Mouse (Mus musculus): ENCODE measurements at regions not wholly inside any gene's neighbourhood (a gene's known extent, or its start where the extent isn't known, plus 50 kb on each side); places are given as distances from the start of the nearest gene placed in this dataset.

DNA sequence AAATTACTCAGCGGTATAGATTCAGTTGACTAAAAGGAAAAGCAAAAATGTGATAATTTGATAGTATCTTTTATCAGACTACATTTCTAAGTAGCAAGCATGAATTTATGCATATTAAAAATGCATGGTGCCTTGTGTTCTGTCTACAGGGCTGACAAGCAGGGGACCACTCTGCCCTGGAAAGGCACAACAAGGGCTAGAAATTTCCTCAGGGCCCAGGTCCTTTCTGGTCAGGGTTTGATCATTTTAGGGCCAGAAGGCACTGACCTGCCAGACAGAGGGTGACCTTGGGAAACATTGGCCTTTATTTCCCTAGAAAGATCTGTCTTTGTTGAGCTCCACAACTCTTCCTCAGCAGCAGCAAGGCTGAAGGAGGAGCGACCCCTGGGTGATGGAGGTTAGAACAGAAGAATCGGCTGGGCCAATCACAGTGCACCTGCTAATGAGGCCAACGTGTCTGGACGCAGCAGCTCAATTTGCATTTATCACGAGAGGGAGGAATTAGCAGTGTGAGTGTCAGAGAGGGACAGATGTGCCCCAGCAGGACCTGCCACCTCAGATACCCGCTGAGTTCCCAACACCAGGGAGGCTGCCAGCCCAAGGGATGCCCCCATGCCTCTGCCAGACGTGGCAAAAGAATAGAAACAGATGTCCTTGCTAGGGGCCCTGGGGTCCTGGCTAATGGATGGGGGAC is 297.0 kb upstream of the Pou3f3 start:
- 0 out of 2 replicates have a peak overlapping the region, but pooled peaks have one; percentile 4 for H3K27ac ChIP-seq (replicated peaks)
- H3K27me3 ChIP-seq (ENCODE audit: low read depth, poor library complexity, severe bottlenecking) = no peaks in the 10 kb centered on the region
- no peak for DNase-seq (ENCODE audit: low spot score)
- no peaks in the 10 kb centered on the region for H3K9me3 ChIP-seq (replicated peaks)
- H3K4me3 ChIP-seq = no peak overlapping the region
- H3K4me1 ChIP-seq = peaks cover 7% of the 10 kb centered on the region
- H3K36me3 ChIP-seq = no peaks in the 10 kb centered on the region
- WGBS = 34% methylated on average over 8 of the region's 8 CpGs

DNA sequence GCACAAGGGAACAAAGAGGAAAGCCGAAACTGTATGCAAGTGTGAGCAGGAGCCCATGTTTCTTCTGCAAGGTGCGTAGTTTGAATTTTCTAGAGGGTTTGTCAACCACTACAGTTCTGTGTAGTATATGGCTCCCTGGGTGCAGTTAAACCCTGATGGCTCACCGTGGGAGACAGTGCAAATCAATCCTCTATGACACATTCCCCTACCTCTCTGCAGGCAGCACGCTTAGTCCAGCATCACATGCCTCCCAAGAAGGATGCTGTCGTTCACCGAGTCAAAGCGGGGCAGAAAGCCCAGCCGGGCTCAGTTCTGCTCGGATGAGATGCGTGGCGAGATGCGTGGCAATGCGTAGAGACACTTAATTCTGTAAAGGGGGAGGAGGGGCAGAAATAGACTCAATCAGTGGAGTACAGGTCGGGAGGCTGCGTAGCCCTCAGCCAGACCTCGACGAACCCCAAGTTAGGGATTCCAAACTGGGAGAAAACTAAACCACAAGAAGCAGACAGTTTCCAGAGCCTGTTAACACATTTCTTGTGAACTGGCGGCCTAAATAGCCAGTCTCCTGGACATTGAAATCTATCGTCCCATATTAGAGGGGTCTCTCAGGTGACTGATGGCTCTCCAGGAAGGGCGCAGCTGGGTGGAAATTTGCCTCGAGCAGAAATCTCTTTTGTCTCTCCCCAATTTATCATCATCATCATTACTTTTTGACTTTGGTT is 279.6 kb upstream of the Pou3f3 start:
- Histone ChIP-seq H3K27me3 (ENCODE audit: low read depth, poor library complexity, severe bottlenecking) (peaks cover 30% of the 10 kb centered on the region), H3K36me3 (no peaks in the 10 kb centered on the region), H3K27ac (replicated peaks) (no peak overlapping the region), H3K4me1 (peaks cover 13% of the 10 kb centered on the region; the same call in 1 of the 2 replicates), H3K4me3 (no peak overlapping the region), H3K9me3 (replicated peaks) (no peaks in the 10 kb centered on the region)
- 84% methylated on average over 21 of the region's 21 CpGs for WGBS
- DNase-seq (ENCODE audit: low spot score) = no peak

DNA sequence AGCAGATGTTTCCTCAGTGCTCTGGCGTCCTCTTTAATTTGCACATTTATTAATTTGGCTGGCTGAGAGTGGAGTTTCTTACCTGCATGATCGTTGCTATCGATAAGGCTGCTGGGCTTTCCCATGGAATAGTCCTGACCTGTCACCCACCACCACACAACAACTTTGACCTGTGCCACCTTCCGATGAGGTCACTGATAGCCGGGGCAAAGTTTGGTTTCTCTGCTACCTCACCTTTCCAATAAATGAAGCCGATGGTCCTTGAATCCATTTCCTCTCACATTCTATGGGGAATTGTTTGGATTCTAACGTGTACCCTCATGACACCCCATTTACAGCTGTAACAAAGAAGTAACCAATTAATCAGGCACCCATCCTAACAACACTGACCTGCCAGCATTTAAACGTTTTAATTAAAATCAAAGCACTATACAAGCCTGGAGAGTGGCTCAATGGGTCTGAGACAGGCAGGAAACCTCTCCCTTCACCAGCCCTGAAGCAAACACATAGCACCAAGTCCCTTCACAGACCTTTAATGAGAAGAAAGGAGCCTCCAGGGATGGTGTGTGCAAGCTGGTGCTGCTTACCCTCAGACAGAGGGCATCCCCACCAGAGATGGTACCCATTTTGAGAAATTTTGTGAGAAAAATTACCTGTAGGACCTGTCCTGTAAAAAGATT is 278.9 kb upstream of the Pou3f3 start:
- H3K27ac ChIP-seq (replicated peaks) = no peak overlapping the region
- WGBS = 84% methylated on average over 8 of the region's 8 CpGs
- no peaks in the 10 kb centered on the region for H3K9me3 ChIP-seq (replicated peaks)
- H3K4me1 ChIP-seq = peaks cover 13% of the 10 kb centered on the region; the same call in 1 of the 2 replicates
- H3K36me3 ChIP-seq = no peaks in the 10 kb centered on the region
- DNase-seq (ENCODE audit: low spot score) = no peak
- H3K27me3 ChIP-seq (ENCODE audit: low read depth, poor library complexity, severe bottlenecking) = peaks cover 30% of the 10 kb centered on the region
- no peak overlapping the region for H3K4me3 ChIP-seq

DNA sequence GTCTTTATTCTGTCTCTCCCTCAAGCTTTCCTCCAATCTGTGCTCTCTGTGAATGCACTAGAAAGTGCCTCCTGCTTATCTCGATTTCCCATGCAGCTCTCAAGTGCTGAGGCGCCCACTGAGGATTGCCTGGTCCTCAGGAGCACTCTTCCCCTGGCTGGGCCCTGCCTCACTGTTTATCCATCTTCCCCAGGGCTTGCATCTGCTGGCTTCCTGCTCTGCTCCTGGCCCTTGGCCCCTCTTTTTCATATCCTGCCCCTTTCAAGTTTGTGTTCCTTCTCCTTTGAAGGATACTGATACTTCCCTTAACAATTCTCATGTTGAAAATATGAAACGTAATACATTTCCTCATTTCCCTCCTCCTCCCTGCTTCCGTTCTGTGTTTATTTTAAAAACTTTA is 277.8 kb upstream of the Pou3f3 start:
- DNase-seq (ENCODE audit: low spot score) = no peak
- Histone ChIP-seq H3K9me3 (replicated peaks) (no peaks in the 10 kb centered on the region), H3K36me3 (no peaks in the 10 kb centered on the region), H3K27me3 (ENCODE audit: low read depth, poor library complexity, severe bottlenecking) (peaks cover 25% of the 10 kb centered on the region), H3K4me1 (peaks cover 13% of the 10 kb centered on the region; the same call in 1 of the 2 replicates), H3K4me3 (no peak overlapping the region), H3K27ac (replicated peaks) (0 out of 2 replicates have a peak overlapping the region, but pooled peaks have one; percentile 30)
- WGBS = 64% methylated on average over 4 of the region's 4 CpGs

DNA sequence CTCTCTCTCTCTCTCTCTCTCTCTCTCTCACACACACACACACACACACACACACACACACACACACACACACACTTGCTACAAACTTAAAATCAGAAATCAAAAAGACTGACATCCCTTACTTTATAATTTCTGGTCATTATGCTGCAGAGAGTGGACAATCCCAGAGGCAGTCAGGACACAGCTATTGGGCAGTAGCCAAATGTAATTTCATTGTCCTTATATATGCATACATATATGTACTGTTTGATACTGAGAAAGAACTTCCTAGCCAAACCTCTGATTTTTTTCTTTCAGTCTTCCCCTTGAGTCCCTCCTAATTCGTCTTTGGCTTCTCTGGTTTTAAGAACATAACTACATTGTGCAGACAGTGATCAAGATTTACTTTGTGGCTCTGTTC is 277.3 kb upstream of the Pou3f3 start:
- no peak for DNase-seq (ENCODE audit: low spot score)
- Histone ChIP-seq H3K9me3 (replicated peaks) (no peaks in the 10 kb centered on the region), H3K27me3 (ENCODE audit: low read depth, poor library complexity, severe bottlenecking) (peaks cover 22% of the 10 kb centered on the region), H3K4me1 (peaks cover 13% of the 10 kb centered on the region; the same call in 1 of the 2 replicates), H3K4me3 (no peak overlapping the region), H3K27ac (replicated peaks) (no peak overlapping the region), H3K36me3 (no peaks in the 10 kb centered on the region)
- 81% methylated on average over 1 of the region's 1 CpGs for WGBS

DNA sequence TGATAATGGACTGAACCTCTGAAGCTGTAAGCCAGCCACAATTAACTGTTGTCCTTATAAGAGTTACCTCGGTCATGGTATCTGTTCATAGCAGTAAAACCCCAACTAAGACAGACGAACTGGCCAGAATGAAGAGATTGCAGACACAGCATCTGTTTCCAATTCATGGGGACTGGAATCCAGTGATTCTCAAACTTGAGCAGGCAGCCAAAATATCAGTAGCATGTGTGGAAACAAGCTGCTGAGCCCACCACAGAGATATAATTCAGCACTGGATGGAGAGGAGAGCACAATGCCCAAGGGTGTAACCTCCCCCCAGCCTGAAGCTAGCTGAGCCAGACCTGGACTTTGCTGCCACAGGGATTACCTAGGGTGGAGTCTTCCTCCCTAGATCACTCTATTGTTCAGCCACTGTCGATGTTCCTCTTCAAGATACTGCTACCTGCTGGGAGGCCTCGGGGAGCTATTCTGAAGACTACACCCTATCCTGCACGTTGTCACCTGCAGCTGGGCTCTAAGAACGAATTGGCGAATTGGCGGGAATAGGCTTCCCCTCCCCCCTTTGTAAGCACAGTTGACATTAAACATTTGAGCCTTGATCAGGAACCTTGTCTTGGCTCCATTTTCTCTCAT is 259.1 kb upstream of the Pou3f3 start:
- Histone ChIP-seq H3K4me1 (no peaks in the 10 kb centered on the region), H3K4me3 (no peak overlapping the region), H3K36me3 (no peaks in the 10 kb centered on the region), H3K9me3 (replicated peaks) (no peaks in the 10 kb centered on the region), H3K27me3 (ENCODE audit: low read depth, poor library complexity, severe bottlenecking) (no peaks in the 10 kb centered on the region), H3K27ac (replicated peaks) (no peak overlapping the region)
- WGBS = 62% methylated on average over 8 of the region's 8 CpGs
- no peak for DNase-seq (ENCODE audit: low spot score)

DNA sequence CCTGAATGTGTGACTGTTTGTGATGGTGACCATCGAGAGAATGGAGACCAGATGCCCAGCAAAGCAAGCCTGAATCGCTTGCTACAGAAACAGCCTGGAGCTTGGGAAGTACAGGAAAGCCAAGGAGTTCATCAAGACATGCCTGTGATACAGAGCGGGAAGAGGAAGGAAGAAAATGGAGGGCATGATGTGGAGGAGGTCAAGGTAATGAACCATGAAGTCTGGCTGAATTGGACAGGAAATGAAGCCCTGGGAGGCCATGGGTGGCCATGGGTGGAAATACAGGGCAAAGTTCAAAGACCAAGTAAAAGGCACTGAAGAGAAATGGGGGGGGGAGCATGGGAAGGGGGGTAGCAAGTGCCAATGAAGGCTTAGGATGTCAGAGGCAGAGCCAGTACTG is 227.2 kb upstream of the Pou3f3 start:
- 88% methylated on average over 3 of the region's 3 CpGs for WGBS

DNA sequence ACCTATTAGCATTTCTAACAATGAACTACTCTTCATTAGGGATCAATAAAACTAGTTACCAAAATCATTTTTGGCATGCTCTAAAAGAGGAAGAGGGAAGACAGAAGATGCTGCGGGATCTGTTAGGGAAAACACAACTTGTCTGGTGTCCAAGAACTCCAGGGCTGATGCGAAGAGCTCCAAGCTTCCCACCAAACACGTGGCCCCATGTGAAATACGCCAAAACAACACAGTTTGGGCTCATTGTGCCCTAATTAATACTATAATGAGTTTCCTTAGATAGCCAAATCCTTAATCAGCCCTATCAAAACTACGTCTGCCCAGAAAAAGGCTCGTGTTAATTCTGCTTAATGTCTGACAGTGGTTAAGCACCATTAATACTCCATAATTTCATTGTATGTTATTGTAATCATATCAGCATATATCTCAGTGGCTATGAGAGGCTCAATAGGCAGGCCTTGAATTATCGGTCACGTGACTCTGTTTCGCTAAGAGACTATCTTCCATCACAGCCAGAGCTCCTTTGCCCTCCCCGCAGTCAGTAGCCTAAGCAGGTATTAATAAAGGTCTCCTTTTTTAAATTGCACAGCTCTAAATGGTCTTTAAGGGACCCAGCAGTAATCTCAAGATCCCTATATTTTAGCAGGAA is 223.6 kb upstream of the Pou3f3 start:
- Histone ChIP-seq H3K27me3 (ENCODE audit: low read depth, poor library complexity, severe bottlenecking) (no peaks in the 10 kb centered on the region), H3K27ac (replicated peaks) (no peak overlapping the region), H3K36me3 (no peaks in the 10 kb centered on the region), H3K4me3 (no peak overlapping the region), H3K4me1 (peaks cover 6% of the 10 kb centered on the region; the same call in 1 of the 2 replicates), H3K9me3 (replicated peaks) (no peaks in the 10 kb centered on the region)
- 89% methylated on average over 10 of the region's 10 CpGs for WGBS
- DNase-seq (ENCODE audit: low spot score) = no peak

More for the DNA sequence above, 227.2 kb upstream of the Pou3f3 start:
- Histone ChIP-seq H3K4me1 (peaks cover 6% of the 10 kb centered on the region; the same call in 1 of the 2 replicates), H3K27ac (replicated peaks) (no peak overlapping the region), H3K9me3 (replicated peaks) (no peaks in the 10 kb centered on the region), H3K36me3 (no peaks in the 10 kb centered on the region), H3K4me3 (no peak overlapping the region), H3K27me3 (ENCODE audit: low read depth, poor library complexity, severe bottlenecking) (no peaks in the 10 kb centered on the region)
- DNase-seq (ENCODE audit: low spot score) = no peak

DNA sequence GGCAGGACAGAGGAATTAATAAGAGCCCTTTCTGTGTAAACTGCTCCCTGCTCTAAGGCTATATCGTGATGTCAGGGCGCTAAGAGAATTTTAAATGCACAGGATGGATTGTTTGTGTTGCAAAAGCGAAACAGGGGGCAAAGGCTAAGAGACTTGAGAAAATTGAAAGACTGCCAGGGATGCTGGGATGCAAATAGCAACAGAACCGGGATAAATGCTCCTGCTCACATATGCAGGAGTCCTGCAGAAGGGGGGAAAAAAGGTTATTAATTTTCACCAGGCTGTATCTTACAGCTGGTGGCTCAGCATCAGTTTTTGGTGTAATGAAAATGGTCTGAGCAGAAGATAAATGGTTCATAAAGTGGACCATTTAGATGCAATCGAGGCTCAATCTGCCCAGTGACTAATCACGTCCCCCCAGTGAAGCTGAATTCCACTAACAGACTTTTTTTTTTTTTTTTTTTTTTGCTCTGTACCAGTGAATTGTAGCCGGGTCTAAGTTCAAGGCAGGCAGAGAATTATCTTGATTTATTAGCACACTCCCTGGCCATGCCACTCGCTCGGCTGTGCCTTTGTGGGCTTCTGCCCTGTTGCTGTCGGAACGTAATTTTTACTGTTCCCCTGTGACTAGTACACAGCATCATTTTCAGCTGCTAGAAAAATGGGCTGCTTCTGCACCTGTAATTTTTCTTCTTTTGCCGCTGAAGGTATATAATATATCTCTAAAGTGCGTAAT is 222.9 kb upstream of the Pou3f3 start:
- no peak for DNase-seq (ENCODE audit: low spot score)
- Histone ChIP-seq H3K27ac (replicated peaks) (no peak overlapping the region), H3K27me3 (ENCODE audit: low read depth, poor library complexity, severe bottlenecking) (no peaks in the 10 kb centered on the region), H3K4me1 (peaks cover 6% of the 10 kb centered on the region; the same call in 1 of the 2 replicates), H3K36me3 (no peaks in the 10 kb centered on the region), H3K4me3 (no peak overlapping the region), H3K9me3 (replicated peaks) (no peaks in the 10 kb centered on the region)
- WGBS = 79% methylated on average over 13 of the region's 13 CpGs

DNA sequence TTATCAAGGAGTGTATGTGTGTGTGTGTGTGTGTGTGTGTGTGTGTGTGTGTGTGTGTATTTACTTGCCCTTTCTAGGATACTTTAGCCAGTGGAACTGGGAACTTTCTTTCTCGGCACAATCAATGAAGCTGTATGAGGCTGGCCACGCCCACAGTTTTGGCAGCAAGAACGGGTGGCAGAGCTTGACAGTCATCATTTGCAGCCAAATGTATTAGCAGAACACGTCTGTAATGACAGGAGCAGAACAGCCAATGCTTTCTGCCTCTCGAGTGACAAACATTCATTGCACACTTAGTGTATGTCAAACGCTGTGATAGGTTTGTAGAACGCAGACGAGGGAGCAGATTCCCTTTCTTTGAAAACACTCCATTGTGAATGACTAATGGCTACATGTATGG is 221.4 kb upstream of the Pou3f3 start:
- Histone ChIP-seq H3K9me3 (replicated peaks) (no peaks in the 10 kb centered on the region), H3K27me3 (ENCODE audit: low read depth, poor library complexity, severe bottlenecking) (no peaks in the 10 kb centered on the region), H3K4me3 (no peak overlapping the region), H3K27ac (replicated peaks) (no peak overlapping the region), H3K36me3 (no peaks in the 10 kb centered on the region), H3K4me1 (peaks cover 6% of the 10 kb centered on the region; the same call in 1 of the 2 replicates)
- no peak for DNase-seq (ENCODE audit: low spot score)
- 81% methylated on average over 8 of the region's 8 CpGs for WGBS

DNA sequence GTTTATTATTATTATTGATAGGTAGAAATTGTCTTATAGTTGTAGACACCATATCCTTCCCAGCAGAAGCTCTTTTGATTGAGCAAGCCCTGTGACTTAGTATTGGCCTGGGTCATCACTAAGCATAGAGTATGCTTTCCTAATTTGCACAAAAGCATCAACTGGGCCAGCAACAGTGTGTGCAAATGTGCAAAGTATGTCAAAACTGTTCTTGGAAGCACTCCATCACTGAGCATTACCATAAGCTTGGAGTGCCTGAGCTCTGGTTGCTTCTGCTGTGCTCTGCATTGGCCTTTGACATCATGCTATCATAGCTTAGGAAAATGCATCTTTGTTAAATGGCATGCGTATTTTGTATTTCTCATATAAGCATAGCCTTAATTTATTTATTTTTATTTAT is 220.7 kb upstream of the Pou3f3 start:
- WGBS = 97% methylated on average over 1 of the region's 1 CpGs
- Histone ChIP-seq H3K27ac (replicated peaks) (no peak overlapping the region), H3K4me1 (peaks cover 6% of the 10 kb centered on the region; the same call in 1 of the 2 replicates), H3K9me3 (replicated peaks) (no peaks in the 10 kb centered on the region), H3K27me3 (ENCODE audit: low read depth, poor library complexity, severe bottlenecking) (no peaks in the 10 kb centered on the region), H3K4me3 (no peak overlapping the region), H3K36me3 (no peaks in the 10 kb centered on the region)
- DNase-seq (ENCODE audit: low spot score) = no peak
